In the genomic region with DNA sequence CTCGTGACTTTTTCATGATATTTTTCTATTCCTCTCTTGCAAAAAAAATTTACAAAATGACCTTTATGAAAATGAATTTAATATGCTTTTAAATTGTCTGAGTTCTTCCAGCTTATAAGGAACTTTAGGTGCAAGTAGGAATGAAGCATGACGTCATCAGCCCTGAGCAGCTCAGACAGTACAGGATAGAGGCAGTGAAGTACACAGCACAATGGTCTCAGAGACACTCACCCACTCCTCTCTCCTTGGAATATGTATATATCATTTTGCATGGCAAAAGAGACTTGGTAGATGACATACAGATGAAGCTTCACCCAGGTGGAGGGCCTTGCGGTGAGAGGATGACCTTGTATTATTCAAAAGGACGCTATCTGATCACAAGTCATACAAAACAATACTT, we compare ENCODE assay signal across 28 mouse cellular contexts.
A peak's percentile ranks its signal among the peaks of the same experiment; 100 is the strongest.
DNase-seq lines count a peak whose midpoint lies in the region; ATAC-seq and TF ChIP-seq lines count a peak whose summit lies in the region.
"Had no signal": no experiment of that assay in that cellular context is flagged by ENCODE, and none has a peak within 500 bp of the region (broad histone marks: within the 10 kb centered on the region; RNA-seq: fewer than 3 reads in every experiment).

No protein-coding gene starts in this region.

- no peak overlapping the region for H3K4me3 ChIP-seq in forebrain, embryonic 16.5 days (replicated peaks; ENCODE audit: low read length)
- H3K4me3 ChIP-seq in forebrain, embryonic 13.5 days = no peak overlapping the region
- no peak overlapping the region for H3K4me3 ChIP-seq in midbrain, embryonic 12.5 days
- no peak overlapping the region for H3K4me3 ChIP-seq in midbrain, postnatal 0 days (ENCODE audit: low read depth, low read length)
- H3K4me3 ChIP-seq in midbrain, embryonic 15.5 days = no peak overlapping the region
- H3K4me3 ChIP-seq: embryonic facial prominence, embryonic 10.5 days; embryonic facial prominence, embryonic 13.5 days; erythroblast, embryonic 14.5 days; forebrain, embryonic 15.5 days had no signal

- TF ChIP-seq CTCF in midbrain, postnatal 0 days (IDR thresholded peaks at IDR 0.05) = no peak

- no peak overlapping the region for H3K27ac ChIP-seq in forebrain, embryonic 16.5 days (ENCODE audit: low read length)
- no peak overlapping the region for H3K27ac ChIP-seq in forebrain, embryonic 13.5 days
- no peak overlapping the region for H3K27ac ChIP-seq in midbrain, embryonic 12.5 days (replicated peaks)
- no peak overlapping the region for H3K27ac ChIP-seq in midbrain, postnatal 0 days (ENCODE audit: low read depth, low read length)
- no peak overlapping the region for H3K27ac ChIP-seq in midbrain, embryonic 15.5 days
- H3K27ac ChIP-seq: embryonic facial prominence, embryonic 10.5 days; embryonic facial prominence, embryonic 13.5 days; forebrain, embryonic 15.5 days; hindbrain, embryonic 14.5 days; hindbrain, postnatal 0 days had no signal

- no peak overlapping the region for H3K9ac ChIP-seq in forebrain, embryonic 16.5 days (replicated peaks; ENCODE audit: low read depth, low read length)
- H3K9ac ChIP-seq in forebrain, embryonic 13.5 days = no peak overlapping the region
- no peak overlapping the region for H3K9ac ChIP-seq in midbrain, embryonic 12.5 days (replicated peaks)
- H3K9ac ChIP-seq in midbrain, postnatal 0 days (replicated peaks; ENCODE audit: low read length, poor library complexity, severe bottlenecking) = no peak overlapping the region
- no peak overlapping the region for H3K9ac ChIP-seq in midbrain, embryonic 15.5 days
- H3K9ac ChIP-seq: embryonic facial prominence, embryonic 13.5 days; forebrain, embryonic 15.5 days; hindbrain, embryonic 14.5 days had no signal

- no peak for DNase-seq in midbrain, postnatal 0 days (ENCODE audit: low spot score)
- DNase-seq in T-cell, adult 2 months (ENCODE audit: low spot score) = no peak
- no peak for DNase-seq in kidney, adult 11 months
- DNase-seq: adrenal gland, adult 2 months; adrenal gland, postnatal 14 days; B cell, adult 2 months; cerebellum, adult 11-12 months; cerebellum, adult 8-10 months; cerebellum, postnatal 10 days; cerebellum, postnatal 36 days; embryo, embryonic 11 days; gastrocnemius, postnatal 10 days; heart, adult 11 months had no signal

- no peaks in the 10 kb centered on the region for H3K4me1 ChIP-seq in forebrain, embryonic 16.5 days (replicated peaks; ENCODE audit: control insufficient read depth, insufficient read depth, low read length)
- no peaks in the 10 kb centered on the region for H3K4me1 ChIP-seq in forebrain, embryonic 13.5 days
- H3K4me1 ChIP-seq in midbrain, embryonic 12.5 days = no peaks in the 10 kb centered on the region
- no peaks in the 10 kb centered on the region for H3K4me1 ChIP-seq in midbrain, postnatal 0 days (ENCODE audit: insufficient read depth, low read length)
- no peaks in the 10 kb centered on the region for H3K4me1 ChIP-seq in midbrain, embryonic 15.5 days
- H3K4me1 ChIP-seq: embryonic facial prominence, embryonic 10.5 days; embryonic facial prominence, embryonic 13.5 days; forebrain, embryonic 15.5 days had no signal

- H3K9me3 ChIP-seq in forebrain, embryonic 16.5 days (ENCODE audit: control insufficient read depth, low read length) = no peaks in the 10 kb centered on the region
- H3K9me3 ChIP-seq in forebrain, embryonic 13.5 days (replicated peaks) = no peaks in the 10 kb centered on the region
- no peaks in the 10 kb centered on the region for H3K9me3 ChIP-seq in midbrain, embryonic 12.5 days
- no peaks in the 10 kb centered on the region for H3K9me3 ChIP-seq in midbrain, postnatal 0 days (ENCODE audit: low read length)
- H3K9me3 ChIP-seq in midbrain, embryonic 15.5 days = no peaks in the 10 kb centered on the region
- H3K9me3 ChIP-seq: embryonic facial prominence, embryonic 10.5 days; embryonic facial prominence, embryonic 13.5 days; forebrain, embryonic 15.5 days; G1E had no signal

- no peak overlapping the region for H3K4me2 ChIP-seq in forebrain, embryonic 16.5 days (ENCODE audit: low read length)
- no peak overlapping the region for H3K4me2 ChIP-seq in forebrain, embryonic 13.5 days
- H3K4me2 ChIP-seq in midbrain, embryonic 12.5 days (replicated peaks) = no peak overlapping the region
- no peak overlapping the region for H3K4me2 ChIP-seq in midbrain, postnatal 0 days (ENCODE audit: low read depth, low read length, poor library complexity, severe bottlenecking)
- H3K4me2 ChIP-seq in midbrain, embryonic 15.5 days = no peak overlapping the region
- H3K4me2 ChIP-seq: embryonic facial prominence, embryonic 13.5 days; forebrain, embryonic 15.5 days; heart, embryonic 11.5 days; hindbrain, embryonic 14.5 days had no signal

- H3K27me3 ChIP-seq in forebrain, embryonic 16.5 days (replicated peaks; ENCODE audit: control insufficient read depth, insufficient read depth, low read length) = no peaks in the 10 kb centered on the region
- no peaks in the 10 kb centered on the region for H3K27me3 ChIP-seq in forebrain, embryonic 13.5 days
- peaks cover 9% of the 10 kb centered on the region for H3K27me3 ChIP-seq in midbrain, embryonic 12.5 days
- H3K27me3 ChIP-seq in midbrain, postnatal 0 days (ENCODE audit: insufficient read depth, low read length) = no peaks in the 10 kb centered on the region
- no peaks in the 10 kb centered on the region for H3K27me3 ChIP-seq in midbrain, embryonic 15.5 days (replicated peaks)
- H3K27me3 ChIP-seq: CH12.LX; embryonic facial prominence, embryonic 13.5 days; forebrain, embryonic 15.5 days had no signal

- H3K36me3 ChIP-seq in forebrain, embryonic 16.5 days (ENCODE audit: control insufficient read depth, insufficient read depth) = no peaks in the 10 kb centered on the region
- H3K36me3 ChIP-seq in forebrain, embryonic 13.5 days (ENCODE audit: poor library complexity, severe bottlenecking) = no peaks in the 10 kb centered on the region
- no peaks in the 10 kb centered on the region for H3K36me3 ChIP-seq in midbrain, embryonic 12.5 days
- H3K36me3 ChIP-seq in midbrain, postnatal 0 days (ENCODE audit: insufficient read depth, low read length) = no peaks in the 10 kb centered on the region
- no peaks in the 10 kb centered on the region for H3K36me3 ChIP-seq in midbrain, embryonic 15.5 days (replicated peaks)
- H3K36me3 ChIP-seq: embryonic facial prominence, embryonic 10.5 days; embryonic facial prominence, embryonic 13.5 days; forebrain, embryonic 15.5 days; G1E had no signal

- 0 out of 2 replicates have a peak, but pooled peaks have one; percentile 43 for ATAC-seq in forebrain, embryonic 16.5 days
- no peak for ATAC-seq in forebrain, embryonic 13.5 days
- ATAC-seq in midbrain, embryonic 12.5 days (ENCODE audit: low FRiP score, low read depth) = peak; percentile 85
- no peak for ATAC-seq in midbrain, postnatal 0 days (ENCODE audit: low FRiP score)
- peak; percentile 67; the same call in 1 of the 2 replicates for ATAC-seq in midbrain, embryonic 15.5 days (replicated peaks)
- ATAC-seq: forebrain, embryonic 15.5 days; hindbrain, postnatal 0 days; inflammation-experienced regulatory T-cells, adult 6 months; Patski had no signal

- 68% methylated on average over 4 of the region's 4 CpGs for WGBS in forebrain, embryonic 16.5 days
- 68% methylated on average over 4 of the region's 4 CpGs for WGBS in forebrain, embryonic 13.5 days
- WGBS in midbrain, embryonic 12.5 days = 58% methylated on average over 4 of the region's 4 CpGs
- 56% methylated on average over 4 of the region's 4 CpGs for WGBS in midbrain, postnatal 0 days
- WGBS in midbrain, embryonic 15.5 days = 60% methylated on average over 4 of the region's 4 CpGs

Comparison
In these comparisons a context has a peak if more than half of its experiments do, and no peak if none do; other contexts are left out.
1. ATAC-seq: peak in forebrain, embryonic 16.5 days (single experiment), midbrain, embryonic 12.5 days (single experiment) and midbrain, embryonic 15.5 days (single experiment); none in forebrain, embryonic 13.5 days (single experiment) and midbrain, postnatal 0 days (single experiment).